Mouse (Mus musculus) limb, embryonic 12.5 days (tissue): ENCODE data around the gene Rps6kb1. TPM values are rescaled to one million over a fixed set of nuclear protein-coding genes. Genes with fewer than 3 reads are reported as not detected.

Source experiments
- ATAC-seq: fragments of 200-750 bp; cut with Nextera tagmentation; 2 replicates; pipeline ENCODE4 v1.8.0; 2017; ENCODE audit warnings: low read depth, moderate TSS enrichment; ENCODE audit not compliant: insufficient number of reproducible peaks, insufficient read depth, low FRiP score, low TSS enrichment
- H3K27ac ChIP-seq: fragments of 300-500 bp; sonication (generic); 2 replicates; pipeline ENCODE4 v1.5.1; 2016; ENCODE audit warnings: mild to moderate bottlenecking, moderate library complexity
- H3K27me3 ChIP-seq: fragments of 300-500 bp; sonication (generic); 2 replicates; pipeline ENCODE4 v1.6.1; 2016; ENCODE audit warnings: mild to moderate bottlenecking, moderate library complexity
- H3K36me3 ChIP-seq: fragments of 300-500 bp; sonication (generic); 2 replicates; pipeline ENCODE4 v1.6.1; 2016; ENCODE audit warnings: mild to moderate bottlenecking, moderate library complexity
- H3K4me1 ChIP-seq: fragments of 300-500 bp; sonication (generic); replicated peaks from 2 replicates; pipeline ENCODE4 v1.6.1; 2016
- H3K4me2 ChIP-seq: fragments of 300-500 bp; sonication (generic); 2 replicates; pipeline ENCODE4 v1.6.1; 2016; ENCODE audit warnings: mild to moderate bottlenecking, moderate library complexity
- H3K4me3 ChIP-seq: fragments of 300-500 bp; sonication (generic); replicated peaks from 2 replicates; pipeline ENCODE4 v1.5.1; 2016; ENCODE audit warnings: mild to moderate bottlenecking
- H3K9ac ChIP-seq: fragments of 300-500 bp; sonication (generic); replicated peaks from 2 replicates; pipeline ENCODE4 v1.6.1; 2016; ENCODE audit warnings: mild to moderate bottlenecking, moderate library complexity
- H3K9me3 ChIP-seq: fragments of 300-500 bp; sonication (generic); 2 replicates; pipeline ENCODE4 v1.6.1; 2016; ENCODE audit warnings: mild to moderate bottlenecking, moderate library complexity
- WGBS: fragments of 180-500 bp; shearing (Covaris S2); methylation state at CpG from one replicate; pipeline ENCODE4 v1.1.7; 2016; 5-methylcytosine and 5-hydroxymethylcytosine counted together
- polyA plus RNA-seq: library from polyadenylated mRNA; unstranded; fragments of >200 nt; fragmentation: Nextera tagmentation; extraction: Ambion mirVana; gene quantifications from 2 replicates; pipeline ENCODE4 v1.2.1, GENCODE M21; 2016

Gene Rps6kb1
- polyA plus RNA-seq, 1 experiment from 2014 or later: 83.8 TPM

- H3K4me1 ChIP-seq: peaks cover 25% of the 10 kb centered on the region
- no peaks in the 10 kb centered on the region for H3K9me3 ChIP-seq
- no peak overlapping the region for H3K9ac ChIP-seq
- WGBS: 7% methylated on average over 9 of the region's 9 CpGs
- peak overlapping the region; percentile 82 for H3K27ac ChIP-seq
- H3K4me2 ChIP-seq: peak overlapping the region; percentile 29
- no peak overlapping the region for H3K4me3 ChIP-seq
- no peaks in the 10 kb centered on the region for H3K27me3 ChIP-seq
- peaks cover 5% of the 10 kb centered on the region; the same call in 1 of the 2 replicates for H3K36me3 ChIP-seq
- ATAC-seq: peak; percentile 69
Observed at GRCm38 (mm10) chr11:86570261-86570746, 25.7 kb upstream of the Rps6kb1 start.

GRCm38 (mm10) chr11:86568425-86568824, 23.8 kb upstream of the Rps6kb1 start:
- Histone ChIP-seq H3K9ac (no peak overlapping the region), H3K9me3 (no peaks in the 10 kb centered on the region), H3K27ac (no peak overlapping the region), H3K4me2 (no peak overlapping the region), H3K27me3 (no peaks in the 10 kb centered on the region), H3K4me1 (peaks cover 25% of the 10 kb centered on the region), H3K36me3 (peaks cover 5% of the 10 kb centered on the region; the same call in 1 of the 2 replicates), H3K4me3 (no peak overlapping the region)
- 69% methylated on average over 3 of the region's 3 CpGs for WGBS
- ATAC-seq: no peak

- H3K4me1 ChIP-seq: no peaks in the 10 kb centered on the region
- peaks cover 51% of the 10 kb centered on the region for H3K36me3 ChIP-seq
- H3K4me2 ChIP-seq: no peak overlapping the region
- H3K9ac ChIP-seq: no peak overlapping the region
- no peak overlapping the region for H3K4me3 ChIP-seq
- no peaks in the 10 kb centered on the region for H3K27me3 ChIP-seq
- 87% methylated on average over 4 of the region's 4 CpGs for WGBS
- ATAC-seq: no peak
- H3K27ac ChIP-seq: no peak overlapping the region
- H3K9me3 ChIP-seq: no peaks in the 10 kb centered on the region
Observed at GRCm38 (mm10) chr11:86558258-86558657, 13.7 kb upstream of the Rps6kb1 start.

DNA sequence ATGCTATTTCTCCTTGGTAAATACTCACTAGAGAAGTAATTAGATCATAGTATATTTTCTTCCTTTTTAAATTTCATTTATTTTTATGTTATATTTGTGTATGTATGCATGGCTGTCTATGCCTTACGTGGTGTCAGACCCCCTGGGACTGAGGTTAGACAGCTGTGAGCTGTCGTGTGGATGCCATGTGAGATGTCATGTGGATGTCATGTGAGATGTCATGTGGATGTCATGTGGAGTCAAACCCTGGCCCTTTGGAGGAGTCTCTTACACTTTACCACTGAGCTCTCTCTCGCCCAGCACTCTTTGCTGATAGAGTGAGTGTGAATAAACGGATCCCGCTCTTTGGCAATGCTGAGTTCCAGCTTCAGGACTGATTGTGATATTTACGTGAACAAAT, 8.9 kb upstream of the Rps6kb1 start:
- ATAC-seq: no peak
- Histone ChIP-seq H3K27ac (no peak overlapping the region), H3K36me3 (peaks cover 50% of the 10 kb centered on the region), H3K4me3 (no peak overlapping the region), H3K4me2 (no peak overlapping the region), H3K9ac (no peak overlapping the region), H3K27me3 (no peaks in the 10 kb centered on the region), H3K4me1 (no peaks in the 10 kb centered on the region), H3K9me3 (no peaks in the 10 kb centered on the region)
- WGBS: 91% methylated on average over 6 of the region's 6 CpGs

DNA sequence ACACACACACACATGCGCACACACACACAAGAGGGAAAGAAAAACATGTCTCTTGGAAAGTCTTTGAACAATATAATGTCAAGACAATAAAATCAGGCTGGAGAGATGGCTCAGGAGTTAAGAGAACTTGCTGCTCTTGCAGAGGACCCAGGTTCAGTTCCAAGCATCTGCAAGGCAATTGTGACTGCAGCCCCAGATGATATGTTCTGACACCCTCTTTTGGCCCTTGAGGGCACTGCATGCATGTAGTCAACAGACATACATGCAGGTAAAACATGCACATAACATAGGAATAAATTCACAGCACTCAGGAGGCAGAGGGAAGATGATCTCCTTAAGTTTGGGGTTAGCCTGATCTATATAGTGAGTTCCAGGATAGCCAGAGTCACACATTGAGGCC, 2.8 kb upstream of the Rps6kb1 start:
- H3K27ac ChIP-seq: no peak overlapping the region
- no peak for ATAC-seq
- H3K4me3 ChIP-seq: no peak overlapping the region
- H3K9ac ChIP-seq: no peak overlapping the region
- H3K4me1 ChIP-seq: peaks cover 14% of the 10 kb centered on the region
- no peaks in the 10 kb centered on the region for H3K9me3 ChIP-seq
- H3K36me3 ChIP-seq: peaks cover 19% of the 10 kb centered on the region
- no peaks in the 10 kb centered on the region for H3K27me3 ChIP-seq
- WGBS: 100% methylated on average over 1 of the region's 1 CpGs
- H3K4me2 ChIP-seq: no peak overlapping the region

DNA sequence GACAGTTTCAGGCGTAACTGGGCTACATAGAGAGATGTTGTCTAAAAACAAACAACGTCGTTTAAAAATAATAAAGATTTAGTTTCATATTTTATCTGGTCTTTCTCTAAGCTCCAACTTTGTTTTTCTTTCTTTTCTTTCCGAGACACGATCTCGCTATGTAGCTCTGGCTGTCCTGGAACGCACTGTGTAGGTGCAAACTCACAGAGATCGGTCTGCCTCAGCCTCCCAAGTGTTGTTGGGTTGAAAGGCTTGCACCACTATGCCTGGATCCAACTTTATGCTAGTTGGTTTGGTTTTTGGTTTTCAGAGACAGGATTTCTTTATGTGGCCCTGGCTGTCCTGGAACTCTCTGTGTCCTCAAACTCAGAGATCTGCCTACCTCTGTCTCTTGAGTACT, 951 bp upstream of the Rps6kb1 start:
- peak overlapping the region; percentile 58 for H3K4me2 ChIP-seq
- peak overlapping the region; percentile 98 for H3K4me3 ChIP-seq
- H3K27me3 ChIP-seq: no peaks in the 10 kb centered on the region
- H3K27ac ChIP-seq: no peak overlapping the region
- no peak for ATAC-seq
- 85% methylated on average over 8 of the region's 8 CpGs for WGBS
- H3K9ac ChIP-seq: peak overlapping the region; percentile 97
- H3K4me1 ChIP-seq: peaks cover 16% of the 10 kb centered on the region
- peaks cover 15% of the 10 kb centered on the region for H3K36me3 ChIP-seq
- no peaks in the 10 kb centered on the region for H3K9me3 ChIP-seq

DNA sequence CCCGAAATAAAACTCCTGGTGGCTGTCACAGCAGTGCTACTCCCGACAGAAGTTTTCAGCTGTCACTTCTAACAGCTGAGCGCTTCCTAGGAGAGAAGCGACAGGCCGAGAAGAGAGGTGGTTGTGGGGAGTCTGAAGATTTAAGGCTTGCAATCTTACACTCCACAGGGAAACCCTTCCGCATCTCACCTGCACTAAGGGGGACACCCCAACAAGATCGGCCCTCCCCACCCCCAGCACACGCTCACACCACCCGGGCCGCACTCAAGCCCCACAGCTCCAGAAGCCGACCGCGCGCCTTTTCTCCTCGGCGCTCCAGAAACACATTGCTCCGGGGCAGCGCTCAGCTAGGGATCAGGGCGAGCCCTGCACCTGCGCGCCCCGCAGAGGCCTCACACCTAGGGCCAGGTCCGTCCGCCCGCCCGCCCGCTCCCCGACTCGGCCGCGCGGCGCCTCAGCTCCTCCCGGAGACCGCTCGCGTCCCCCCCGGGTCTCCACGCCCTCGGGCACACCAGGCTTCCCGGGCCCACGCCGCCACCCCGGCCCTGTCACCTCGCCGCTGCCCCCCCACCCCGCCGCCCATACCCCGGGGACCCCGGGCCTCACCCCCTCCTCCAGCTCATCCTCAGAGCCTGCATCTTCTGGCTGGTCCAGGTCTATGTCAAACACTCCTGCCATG, 506 bp downstream of the Rps6kb1 start:
- Histone ChIP-seq H3K9me3 (no peaks in the 10 kb centered on the region), H3K36me3 (peaks cover under 1% of the 10 kb centered on the region; the same call in 1 of the 2 replicates), H3K27ac (peak overlapping the region; percentile 87), H3K4me1 (peaks cover 16% of the 10 kb centered on the region), H3K4me3 (peak overlapping the region; percentile 98), H3K27me3 (no peaks in the 10 kb centered on the region), H3K9ac (peak overlapping the region; percentile 97), H3K4me2 (peak overlapping the region; percentile 86)
- under 1% methylated on average over 49 of the region's 50 CpGs for WGBS
- ATAC-seq: peak; percentile 65

GRCm38 (mm10) chr11:86542851-86543250, 1.8 kb downstream of the Rps6kb1 start:
- Histone ChIP-seq H3K36me3 (peaks cover 3% of the 10 kb centered on the region; the same call in 1 of the 2 replicates), H3K9me3 (no peaks in the 10 kb centered on the region; the same call in 1 of the 2 replicates), H3K4me3 (no peak overlapping the region), H3K27me3 (no peaks in the 10 kb centered on the region), H3K4me2 (peak overlapping the region; percentile 86), H3K27ac (no peak overlapping the region), H3K9ac (no peak overlapping the region), H3K4me1 (peaks cover 16% of the 10 kb centered on the region)
- no peak for ATAC-seq
- WGBS: 68% methylated on average over 1 of the region's 1 CpGs

DNA sequence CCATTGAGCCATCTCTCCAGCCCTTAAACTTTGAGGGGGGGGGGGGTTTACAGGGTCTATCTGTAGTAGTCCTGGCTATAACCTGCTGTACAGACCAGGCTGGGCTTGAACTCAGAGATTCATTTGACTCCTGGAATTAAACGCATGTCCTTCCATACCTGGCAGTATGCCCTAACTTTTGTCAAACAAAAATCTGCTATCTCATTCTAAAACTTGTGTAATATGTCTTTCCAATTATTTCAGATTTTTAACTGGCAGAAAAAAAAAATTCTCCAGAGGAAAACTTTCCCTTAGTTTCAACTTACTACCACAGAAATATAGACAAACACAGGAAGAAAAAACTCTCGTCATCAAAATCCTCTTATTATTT, 4.1 kb downstream of the Rps6kb1 start:
- Histone ChIP-seq H3K4me1 (peaks cover 16% of the 10 kb centered on the region), H3K9ac (no peak overlapping the region), H3K4me2 (no peak overlapping the region), H3K9me3 (no peaks in the 10 kb centered on the region; the same call in 1 of the 2 replicates), H3K4me3 (no peak overlapping the region), H3K27ac (no peak overlapping the region), H3K36me3 (peaks cover 8% of the 10 kb centered on the region; the same call in 1 of the 2 replicates), H3K27me3 (no peaks in the 10 kb centered on the region)
- ATAC-seq: no peak
- 92% methylated on average over 2 of the region's 2 CpGs for WGBS

DNA sequence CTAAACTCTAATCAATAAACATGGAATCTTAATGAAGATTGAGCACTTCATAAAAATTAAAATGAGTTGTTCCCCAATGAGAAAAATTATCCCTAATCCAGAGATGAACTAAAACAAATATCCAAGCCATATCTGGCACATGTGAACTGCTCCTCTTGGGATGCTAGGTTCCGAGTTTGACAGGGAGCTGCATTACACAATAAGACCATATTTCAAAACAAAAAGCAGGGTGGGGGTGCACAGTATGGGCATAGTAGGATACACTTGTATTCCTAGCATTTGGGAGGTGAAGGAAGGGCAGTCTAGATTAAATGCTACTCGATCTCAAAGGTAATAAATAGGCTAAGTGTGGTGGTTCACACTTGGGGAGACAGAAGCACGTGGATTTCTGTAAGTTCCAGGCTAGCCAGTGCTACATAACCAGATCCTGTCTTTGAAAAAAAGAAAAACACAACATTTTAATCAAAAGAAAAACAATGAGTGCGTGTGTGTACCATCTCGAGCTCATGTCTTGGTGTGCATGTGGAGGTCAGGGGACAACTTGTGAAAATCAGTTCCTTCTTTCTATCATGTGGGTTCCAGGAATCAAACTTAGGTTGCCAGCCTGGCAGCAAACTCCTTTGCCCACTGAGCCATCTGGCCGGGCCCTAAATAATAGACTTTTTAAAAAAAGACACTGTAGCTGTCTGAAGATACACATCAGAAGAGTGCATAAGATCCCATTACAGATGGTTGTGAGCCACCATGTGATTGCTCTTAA, 4.7 kb downstream of the Rps6kb1 start:
- no peaks in the 10 kb centered on the region for H3K27me3 ChIP-seq
- H3K4me3 ChIP-seq: no peak overlapping the region
- no peak overlapping the region for H3K27ac ChIP-seq
- ATAC-seq: no peak
- no peak overlapping the region for H3K9ac ChIP-seq
- WGBS: 90% methylated on average over 6 of the region's 6 CpGs
- no peak overlapping the region for H3K4me2 ChIP-seq
- H3K4me1 ChIP-seq: peaks cover 16% of the 10 kb centered on the region
- H3K36me3 ChIP-seq: peaks cover 8% of the 10 kb centered on the region; the same call in 1 of the 2 replicates
- H3K9me3 ChIP-seq: no peaks in the 10 kb centered on the region; the same call in 1 of the 2 replicates

DNA sequence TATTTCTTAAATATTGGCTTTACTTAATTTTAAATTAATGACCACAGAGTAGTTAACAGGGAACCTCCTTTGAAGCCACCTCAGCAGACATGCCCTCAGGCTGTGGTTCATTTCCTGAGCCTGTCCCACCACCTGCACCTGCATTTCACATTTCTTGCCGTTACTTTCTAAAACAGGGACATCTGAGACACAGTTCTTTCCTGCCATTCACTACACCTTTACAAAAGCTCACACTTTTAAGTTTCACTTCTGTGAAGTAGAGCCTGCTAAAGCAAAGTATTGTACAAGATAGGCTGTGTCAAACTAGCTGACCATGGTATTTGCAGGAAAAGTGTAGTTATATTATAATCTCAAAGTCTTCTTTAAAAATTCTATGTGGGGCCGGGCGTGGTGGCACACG, 5.8 kb downstream of the Rps6kb1 start:
- no peak for ATAC-seq
- Histone ChIP-seq H3K36me3 (peaks cover 19% of the 10 kb centered on the region; the same call in 1 of the 2 replicates), H3K27ac (no peak overlapping the region), H3K9me3 (no peaks in the 10 kb centered on the region; the same call in 1 of the 2 replicates), H3K27me3 (no peaks in the 10 kb centered on the region), H3K9ac (no peak overlapping the region), H3K4me1 (peaks cover 15% of the 10 kb centered on the region), H3K4me3 (no peak overlapping the region), H3K4me2 (no peak overlapping the region)
- 82% methylated on average over 4 of the region's 4 CpGs for WGBS
